Mouse (Mus musculus) kidney, embryonic 14.5 days (tissue): ENCODE measurements at regions not wholly inside any gene's neighbourhood (a gene's known extent, or its start where the extent isn't known, plus 50 kb on each side); places are given as distances from the start of the nearest gene placed in this dataset.
A peak's percentile ranks its signal among the peaks of the same experiment; 100 is the strongest.

Experiments
- ATAC-seq: fragments of 200-750 bp; cut with Nextera tagmentation; 2 replicates; pipeline ENCODE4 v1.8.0; 2017; ENCODE audit warnings: moderate number of reproducible peaks, mild to moderate bottlenecking, moderate TSS enrichment, moderate library complexity; ENCODE audit not compliant: low FRiP score, low TSS enrichment
- H3K27ac ChIP-seq: fragments of 300-500 bp; sonication (generic); 2 replicates; pipeline ENCODE4 v1.5.1; 2014; ENCODE audit warnings: low read depth, mild to moderate bottlenecking, low read length, moderate library complexity, mixed read lengths
- H3K27me3 ChIP-seq: fragments of 300-500 bp; sonication (generic); 2 replicates; pipeline ENCODE4 v1.6.1; 2014; ENCODE audit warnings: mild to moderate bottlenecking, low read length; ENCODE audit not compliant: control insufficient read depth, insufficient read depth
- H3K36me3 ChIP-seq: fragments of 300-500 bp; sonication (generic); 2 replicates; pipeline ENCODE4 v1.6.1; 2014; ENCODE audit warnings: low read length, mixed read lengths; ENCODE audit not compliant: control insufficient read depth, insufficient read depth
- H3K4me1 ChIP-seq: fragments of 300-500 bp; sonication (generic); 2 replicates; pipeline ENCODE4 v1.6.1; 2014; ENCODE audit warnings: low read length, mixed read lengths; ENCODE audit not compliant: control insufficient read depth, insufficient read depth
- H3K4me2 ChIP-seq: fragments of 300-500 bp; sonication (generic); replicated peaks from 2 replicates; pipeline ENCODE4 v1.6.1; 2014; ENCODE audit warnings: low read depth, mild to moderate bottlenecking, low read length
- H3K4me3 ChIP-seq: fragments of 300-500 bp; sonication (generic); 2 replicates; pipeline ENCODE4 v1.5.1; 2014; ENCODE audit warnings: mild to moderate bottlenecking, low read length
- H3K9ac ChIP-seq: fragments of 300-500 bp; sonication (generic); 2 replicates; pipeline ENCODE4 v1.6.1; 2014; ENCODE audit warnings: low read depth, mild to moderate bottlenecking, low read length, moderate library complexity
- H3K9me3 ChIP-seq: fragments of 300-500 bp; sonication (generic); 2 replicates; pipeline ENCODE4 v1.6.1; 2016; ENCODE audit warnings: low read length; ENCODE audit not compliant: control insufficient read depth
- WGBS: fragments of 180-500 bp; shearing (Covaris S2); extraction: QIAGEN DNeasy Blood & Tissue Kit; methylation state at CpG from one replicate; pipeline ENCODE4 v1.1.7; 2014; 5-methylcytosine and 5-hydroxymethylcytosine counted together

DNA sequence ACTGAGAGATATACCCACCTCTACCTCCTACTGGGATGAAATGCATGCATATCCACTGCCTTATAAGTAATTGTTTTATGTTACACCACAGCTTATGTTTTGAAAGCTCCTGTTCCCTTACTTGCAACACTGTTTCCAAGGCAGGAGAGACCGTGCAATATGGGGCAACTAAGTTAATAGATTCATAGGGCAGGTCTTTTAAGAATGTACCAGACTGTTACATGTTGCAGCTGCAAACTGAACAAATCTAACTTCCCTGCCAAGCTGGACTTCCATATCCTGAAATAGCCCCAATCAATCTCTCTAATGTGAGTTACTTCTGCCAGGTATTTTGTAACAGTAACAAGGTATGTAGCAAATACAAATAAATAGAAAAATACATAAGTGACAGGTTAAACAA is 1478.0 kb upstream of the 1700008P02Rik start:
- no peak for ATAC-seq
- H3K9me3 ChIP-seq, result no peaks in the 10 kb centered on the region
- H3K9ac ChIP-seq, result no peak overlapping the region
- H3K4me2 ChIP-seq, result no peak overlapping the region
- no peaks in the 10 kb centered on the region for H3K27me3 ChIP-seq
- WGBS, result 80% methylated on average over 1 of the region's 1 CpGs
- no peaks in the 10 kb centered on the region for H3K4me1 ChIP-seq
- no peak overlapping the region for H3K4me3 ChIP-seq
- H3K27ac ChIP-seq, result no peak overlapping the region
- no peaks in the 10 kb centered on the region for H3K36me3 ChIP-seq

DNA sequence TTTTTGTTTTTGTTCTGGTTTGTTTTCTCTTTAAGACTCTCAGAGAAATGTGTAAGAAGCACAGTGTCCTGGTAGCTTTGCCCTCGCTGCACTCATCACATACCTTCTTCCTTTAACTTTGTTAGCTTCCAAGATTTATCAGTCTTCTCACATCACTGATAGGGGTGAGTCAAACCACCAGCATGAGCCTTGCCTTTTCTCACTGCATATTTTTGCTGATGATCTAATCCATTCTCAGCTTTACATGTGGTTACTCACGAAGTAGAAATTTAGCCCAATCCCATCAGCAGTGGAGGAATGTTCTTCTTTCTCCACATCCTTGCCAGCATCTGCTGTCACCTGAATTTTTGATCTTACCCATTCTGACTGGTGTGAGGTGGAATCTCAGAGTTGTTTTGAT is 1464.5 kb upstream of the 1700008P02Rik start:
- Histone ChIP-seq H3K27me3 (no peaks in the 10 kb centered on the region), H3K4me3 (no peak overlapping the region), H3K4me1 (no peaks in the 10 kb centered on the region), H3K9ac (no peak overlapping the region), H3K36me3 (no peaks in the 10 kb centered on the region), H3K9me3 (no peaks in the 10 kb centered on the region), H3K4me2 (no peak overlapping the region), H3K27ac (no peak overlapping the region)
- WGBS, result 68% methylated on average over 2 of the region's 2 CpGs
- no peak for ATAC-seq

DNA sequence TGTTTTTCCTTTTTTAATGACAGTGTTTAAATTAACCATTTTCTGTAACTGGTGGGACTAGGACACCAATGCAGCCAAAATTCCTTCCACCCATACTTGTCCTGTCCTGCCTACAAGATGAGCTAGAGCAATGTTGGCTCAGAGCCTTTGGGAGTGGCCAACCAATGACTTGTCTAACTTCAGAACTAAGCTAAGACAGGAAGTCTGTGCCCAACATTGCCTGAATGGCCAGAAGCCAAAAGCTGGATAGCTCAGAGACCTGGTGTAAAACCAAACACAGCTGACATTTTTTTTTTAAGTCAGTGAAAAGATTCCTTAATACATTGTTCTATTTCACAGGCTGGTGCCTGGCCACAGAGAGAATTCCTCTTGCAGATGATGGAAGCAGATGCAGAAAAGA is 1433.5 kb upstream of the 1700008P02Rik start:
- no peak overlapping the region for H3K4me2 ChIP-seq

DNA sequence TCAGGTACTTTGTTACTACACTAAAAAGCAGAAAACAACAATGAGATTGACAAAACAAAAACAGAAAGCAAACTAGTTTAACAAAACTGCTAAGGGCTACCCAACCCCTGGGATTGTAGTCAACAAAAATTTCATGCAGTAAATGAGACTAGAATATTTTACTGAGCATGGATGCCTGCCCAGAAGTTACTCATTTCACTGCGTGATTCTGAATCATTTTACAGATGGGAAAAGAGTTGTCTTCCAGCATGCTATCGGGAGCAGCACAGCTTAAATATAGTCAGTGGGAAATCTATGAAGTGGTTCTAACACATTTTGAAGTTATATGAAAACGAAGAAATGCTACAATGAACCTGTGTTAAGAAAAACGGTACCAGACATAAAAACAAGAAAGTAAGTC is 1430.9 kb upstream of the 1700008P02Rik start:
- ATAC-seq, result no peak
- no peak overlapping the region for H3K27ac ChIP-seq
- no peak overlapping the region for H3K4me2 ChIP-seq
- H3K4me3 ChIP-seq, result no peak overlapping the region
- H3K9ac ChIP-seq, result no peak overlapping the region
- no peaks in the 10 kb centered on the region for H3K27me3 ChIP-seq
- no peaks in the 10 kb centered on the region for H3K4me1 ChIP-seq
- WGBS, result 89% methylated on average over 4 of the region's 4 CpGs
- no peaks in the 10 kb centered on the region for H3K9me3 ChIP-seq
- no peaks in the 10 kb centered on the region for H3K36me3 ChIP-seq

More for the DNA sequence above, 1433.5 kb upstream of the 1700008P02Rik start:
- Histone ChIP-seq H3K27ac (no peak overlapping the region), H3K27me3 (no peaks in the 10 kb centered on the region), H3K9me3 (no peaks in the 10 kb centered on the region), H3K4me3 (no peak overlapping the region), H3K36me3 (no peaks in the 10 kb centered on the region), H3K9ac (no peak overlapping the region), H3K4me1 (no peaks in the 10 kb centered on the region)
- ATAC-seq, result no peak

DNA sequence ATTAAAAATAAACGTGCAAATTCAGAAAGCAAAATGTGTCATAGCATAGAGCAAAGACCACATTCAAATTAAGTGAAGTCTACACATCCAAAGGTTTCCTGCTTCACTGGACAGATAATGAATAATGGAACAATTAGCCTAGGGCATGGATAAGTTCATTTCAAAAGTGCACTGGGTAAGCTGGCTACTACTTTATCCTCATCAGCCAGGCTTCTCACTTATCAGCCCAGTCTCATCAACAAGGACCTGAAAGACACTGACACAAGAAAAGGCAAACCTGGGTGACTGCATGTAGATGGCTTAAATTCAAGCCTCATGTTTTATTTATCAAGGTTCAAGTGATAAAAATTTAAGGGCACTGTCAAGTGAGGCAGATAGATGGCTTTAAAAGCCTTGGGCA is 1429.5 kb upstream of the 1700008P02Rik start:
- H3K27me3 ChIP-seq, result no peaks in the 10 kb centered on the region
- no peak overlapping the region for H3K4me3 ChIP-seq
- no peak overlapping the region for H3K27ac ChIP-seq
- WGBS, result 65% methylated on average over 1 of the region's 1 CpGs
- H3K9ac ChIP-seq, result no peak overlapping the region
- H3K9me3 ChIP-seq, result no peaks in the 10 kb centered on the region
- H3K4me2 ChIP-seq, result no peak overlapping the region
- ATAC-seq, result no peak
- no peaks in the 10 kb centered on the region for H3K36me3 ChIP-seq
- no peaks in the 10 kb centered on the region for H3K4me1 ChIP-seq

DNA sequence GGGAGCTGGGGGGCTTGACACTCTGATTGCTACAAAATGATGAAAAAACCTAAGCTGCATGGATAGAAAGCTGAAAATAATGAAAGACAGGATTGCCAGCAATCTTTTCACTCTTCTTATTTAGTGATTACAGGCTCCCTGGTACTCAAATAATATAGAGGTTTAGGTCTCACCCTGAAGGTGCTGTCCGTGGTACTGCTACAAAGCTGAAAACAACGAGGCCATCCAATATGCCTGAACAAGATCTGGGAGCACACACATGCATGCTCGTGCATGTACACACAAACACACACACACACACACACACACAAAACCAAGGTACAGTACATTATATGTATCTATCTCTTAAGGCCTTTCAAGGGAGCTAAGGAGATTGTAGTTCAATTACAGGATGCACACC is 1426.1 kb upstream of the 1700008P02Rik start:
- Histone ChIP-seq H3K4me1 (no peaks in the 10 kb centered on the region), H3K27me3 (no peaks in the 10 kb centered on the region), H3K9me3 (no peaks in the 10 kb centered on the region), H3K27ac (no peak overlapping the region), H3K4me3 (no peak overlapping the region), H3K4me2 (no peak overlapping the region), H3K9ac (no peak overlapping the region), H3K36me3 (no peaks in the 10 kb centered on the region)
- 55% methylated on average over 3 of the region's 3 CpGs for WGBS
- no peak for ATAC-seq

DNA sequence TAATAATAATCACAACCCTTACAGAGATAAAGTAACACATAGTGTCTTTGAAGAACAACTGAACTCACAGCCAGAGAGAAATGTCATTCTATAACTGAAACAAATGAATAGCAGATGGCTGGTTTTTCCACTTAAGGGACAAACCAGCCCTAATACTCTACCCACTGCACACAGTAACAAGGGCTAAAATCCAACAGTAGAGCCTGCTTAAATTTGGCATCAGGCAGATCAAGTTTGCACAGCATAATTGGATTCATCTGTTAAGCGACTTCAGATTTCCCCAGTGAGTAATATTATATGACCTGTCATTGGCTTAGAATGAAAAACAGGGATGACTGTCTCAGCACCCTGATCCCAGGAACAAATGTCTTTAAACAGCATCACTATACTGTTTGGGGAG is 1416.5 kb upstream of the 1700008P02Rik start:
- Histone ChIP-seq H3K36me3 (no peaks in the 10 kb centered on the region), H3K27me3 (no peaks in the 10 kb centered on the region), H3K9ac (no peak overlapping the region), H3K4me1 (no peaks in the 10 kb centered on the region), H3K4me2 (no peak overlapping the region), H3K9me3 (no peaks in the 10 kb centered on the region), H3K27ac (no peak overlapping the region), H3K4me3 (no peak overlapping the region)
- ATAC-seq, result no peak
- 24% methylated on average over 1 of the region's 1 CpGs for WGBS

DNA sequence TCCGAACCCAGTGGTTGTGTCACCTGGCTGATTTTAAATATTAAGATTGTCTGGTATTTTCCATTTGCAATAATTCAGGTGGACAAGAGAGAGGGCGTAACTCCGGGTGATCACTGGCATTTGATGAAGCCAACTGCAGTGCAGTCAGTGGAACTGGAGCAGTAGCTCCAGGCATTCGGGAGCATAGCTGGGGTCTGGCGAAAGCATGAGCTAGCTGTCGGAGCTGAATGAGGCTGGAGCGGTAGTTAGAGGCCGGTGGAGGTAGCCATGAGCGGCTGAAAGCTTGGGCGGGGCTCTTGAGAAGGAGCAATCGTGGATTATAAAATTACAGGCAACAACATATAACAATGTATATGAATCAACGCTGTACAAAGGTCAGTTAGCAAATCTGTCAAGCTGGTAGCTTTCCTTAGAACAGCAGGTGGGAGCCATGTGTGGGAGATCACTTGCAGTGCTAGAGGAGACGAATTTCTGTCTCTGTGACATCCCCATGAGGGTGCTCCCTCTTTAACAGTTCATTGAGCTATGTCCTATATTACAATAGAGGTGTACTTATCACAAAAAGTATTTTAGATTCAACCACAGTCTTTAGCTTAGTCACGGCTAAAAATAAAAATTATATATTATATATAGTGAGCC is 1415.0 kb upstream of the 1700008P02Rik start:
- H3K4me2 ChIP-seq, result no peak overlapping the region
- no peaks in the 10 kb centered on the region for H3K27me3 ChIP-seq
- no peak overlapping the region for H3K4me3 ChIP-seq
- no peaks in the 10 kb centered on the region for H3K4me1 ChIP-seq
- 65% methylated on average over 14 of the region's 14 CpGs for WGBS
- H3K9ac ChIP-seq, result no peak overlapping the region
- no peaks in the 10 kb centered on the region for H3K36me3 ChIP-seq
- no peaks in the 10 kb centered on the region for H3K9me3 ChIP-seq
- ATAC-seq, result peak; percentile 69; the same call in 1 of the 2 replicates
- no peak overlapping the region for H3K27ac ChIP-seq

DNA sequence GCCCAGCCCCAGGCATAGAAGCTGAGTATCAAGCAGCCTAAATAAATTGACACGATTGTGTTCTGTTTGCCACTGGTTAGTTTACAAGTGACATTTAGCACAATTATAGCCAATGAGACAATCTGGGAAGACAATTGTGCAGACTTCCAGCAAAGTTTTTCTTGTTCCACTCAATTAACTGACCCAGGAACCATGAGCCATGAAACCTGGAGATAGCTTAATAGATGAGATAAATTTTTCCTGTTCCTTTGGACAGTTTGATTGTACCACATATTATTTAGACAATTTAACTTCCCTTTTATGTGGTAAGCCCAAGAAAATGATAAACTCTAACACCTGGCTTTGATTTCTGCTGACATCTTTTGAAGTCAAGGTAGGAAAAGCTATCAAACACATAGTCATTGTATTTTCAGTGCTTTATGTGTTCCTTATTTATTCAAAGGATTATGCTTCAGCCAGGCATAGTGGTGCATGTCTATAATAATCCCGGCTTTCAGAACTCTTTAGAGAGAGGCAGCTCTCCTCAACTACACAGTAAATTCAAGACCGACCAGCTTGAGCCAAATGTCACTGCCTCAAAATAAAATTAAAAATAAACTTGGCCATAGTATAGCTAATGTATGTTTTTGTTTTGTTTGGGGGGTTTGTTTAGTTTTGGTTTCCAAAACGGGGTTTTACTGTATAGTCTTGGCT is 1406.2 kb upstream of the 1700008P02Rik start:
- no peak overlapping the region for H3K9ac ChIP-seq
- no peaks in the 10 kb centered on the region for H3K27me3 ChIP-seq
- H3K36me3 ChIP-seq, result no peaks in the 10 kb centered on the region
- peak; percentile 78; the same call in 1 of the 2 replicates for ATAC-seq
- WGBS, result 22% methylated on average over 4 of the region's 4 CpGs
- no peaks in the 10 kb centered on the region for H3K9me3 ChIP-seq
- no peak overlapping the region for H3K27ac ChIP-seq
- H3K4me3 ChIP-seq, result no peak overlapping the region
- H3K4me2 ChIP-seq, result no peak overlapping the region
- no peaks in the 10 kb centered on the region for H3K4me1 ChIP-seq
